Comparison of ENCODE assay signal across 10 mouse cellular contexts in genomic region chr14:55024236-55024635, GRCm38 (mm10). TPM values are rescaled to one million over a fixed set of nuclear protein-coding genes. Genes with fewer than 3 reads are reported as not detected.
A peak's percentile ranks its signal among the peaks of the same experiment; 100 is the strongest.
DNase-seq lines count a peak whose midpoint lies in the region; ATAC-seq lines count a peak whose summit lies in the region.
"Had no signal": no experiment of that assay in that cellular context is flagged by ENCODE, and none has a peak within 500 bp of the region (broad histone marks: within the 10 kb centered on the region; RNA-seq: fewer than 3 reads in every experiment).

No protein-coding gene starts in this region.

- no peaks in the 10 kb centered on the region for H3K9me3 ChIP-seq in midbrain, embryonic 11.5 days (ENCODE audit: control insufficient read depth, low read length)
- H3K9me3 ChIP-seq in midbrain, embryonic 13.5 days: no peaks in the 10 kb centered on the region
- H3K9me3 ChIP-seq in heart, embryonic 11.5 days (replicated peaks; ENCODE audit: control insufficient read depth, low read length): no peaks in the 10 kb centered on the region

- no peaks in the 10 kb centered on the region for H3K27me3 ChIP-seq in midbrain, embryonic 11.5 days (ENCODE audit: control insufficient read depth, insufficient read depth, low read length)
- H3K27me3 ChIP-seq in midbrain, embryonic 13.5 days: peaks cover 5% of the 10 kb centered on the region; the same call in 1 of the 2 replicates
- no peaks in the 10 kb centered on the region for H3K27me3 ChIP-seq in heart, embryonic 11.5 days (ENCODE audit: control insufficient read depth, insufficient read depth, low read length)

- peaks cover 6% of the 10 kb centered on the region for H3K36me3 ChIP-seq in midbrain, embryonic 11.5 days (ENCODE audit: control insufficient read depth, insufficient read depth, low read length)
- peaks cover 38% of the 10 kb centered on the region for H3K36me3 ChIP-seq in midbrain, embryonic 13.5 days
- H3K36me3 ChIP-seq in heart, embryonic 11.5 days (ENCODE audit: control insufficient read depth, insufficient read depth, low read length): peaks cover 14% of the 10 kb centered on the region

- H3K27ac ChIP-seq in midbrain, embryonic 11.5 days (ENCODE audit: low read depth, low read length): no peak overlapping the region
- H3K27ac ChIP-seq in midbrain, embryonic 13.5 days: no peak overlapping the region
- H3K27ac ChIP-seq in heart, embryonic 11.5 days (ENCODE audit: low read depth, low read length): no peak overlapping the region

- intact Hi-C loops in left cerebral cortex, postnatal 4 days (cut with DNase I): loop anchor here (2.0 kb wide), 1 partner anchor 77 kb away; no protein-coding TSS in a partner anchor

- no peak overlapping the region for H3K4me3 ChIP-seq in midbrain, embryonic 11.5 days (ENCODE audit: low read depth, low read length)
- no peak overlapping the region for H3K4me3 ChIP-seq in midbrain, embryonic 13.5 days (replicated peaks)
- no peak overlapping the region for H3K4me3 ChIP-seq in heart, embryonic 11.5 days (ENCODE audit: low read depth, low read length)

- H3K4me2 ChIP-seq in midbrain, embryonic 11.5 days: no peak overlapping the region
- no peak overlapping the region for H3K4me2 ChIP-seq in midbrain, embryonic 13.5 days (replicated peaks)
- H3K4me2 ChIP-seq in heart, embryonic 11.5 days: no peak overlapping the region

- ATAC-seq in midbrain, embryonic 11.5 days (ENCODE audit: low FRiP score): no peak
- no peak for ATAC-seq in midbrain, embryonic 13.5 days
- peak; percentile 48 to 59; a peak in 3 of 4 replicates for ATAC-seq in hematopoietic stem cell, adult 5-6 weeks (replicated peaks in 1 of 2; ENCODE audit: insufficient read depth in 1 of 2, low FRiP score in 2 of 2, low TSS enrichment in 1 of 2, low read depth in 1 of 2, poor library complexity in 2 of 2, severe bottlenecking in 2 of 2)
- ATAC-seq in heart, embryonic 11.5 days (replicated peaks; ENCODE audit: insufficient number of reproducible peaks, low FRiP score, low TSS enrichment): no peak

- peak; percentile 92 for DNase-seq in midbrain, embryonic 11.5 days (ENCODE audit: low spot score, missing footprints)
- DNase-seq in R1 (ENCODE audit: low read depth, low spot score): peak; percentile 81
- peak; percentile 76 for DNase-seq in cerebellum, adult 9-11 months
- peak; percentile 75 for DNase-seq in left cerebral cortex, postnatal 4 days
- DNase-seq in retina, adult 2 months (ENCODE audit: low read depth, low spot score): peak; percentile 48

- WGBS in midbrain, embryonic 11.5 days: 61% methylated on average over 7 of the region's 7 CpGs
- WGBS in midbrain, embryonic 13.5 days: 59% methylated on average over 7 of the region's 7 CpGs
- 66% methylated on average over 7 of the region's 7 CpGs for WGBS in heart, embryonic 11.5 days (ENCODE audit: insufficient replicate concordance)

- H3K9ac ChIP-seq in midbrain, embryonic 11.5 days (ENCODE audit: low read length): no peak overlapping the region
- no peak overlapping the region for H3K9ac ChIP-seq in midbrain, embryonic 13.5 days (replicated peaks)
- H3K9ac ChIP-seq in heart, embryonic 11.5 days (ENCODE audit: low read depth, low read length): no peak overlapping the region

- peaks cover 22% of the 10 kb centered on the region for H3K4me1 ChIP-seq in midbrain, embryonic 11.5 days (ENCODE audit: control insufficient read depth, insufficient read depth, low read length)
- H3K4me1 ChIP-seq in midbrain, embryonic 13.5 days (replicated peaks): peaks cover 31% of the 10 kb centered on the region
- peaks cover 7% of the 10 kb centered on the region for H3K4me1 ChIP-seq in heart, embryonic 11.5 days (ENCODE audit: control insufficient read depth, insufficient read depth, low read length)

RNA-seq across cellular contexts. Expression of gene Ngdn, which starts 9.0 kb away (rescaled TPM):
- 85.0 and 85.9 TPM in 2 replicates for polyA plus RNA-seq in midbrain, embryonic 11.5 days (2014; fragmentation: Nextera tagmentation; extraction: Ambion mirVana)
- 60.4 and 62.7 TPM in 2 replicates for polyA plus RNA-seq in midbrain, embryonic 13.5 days (2015; fragmentation: Nextera tagmentation; extraction: Ambion mirVana)
- total RNA-seq in hematopoietic stem cell, adult 5-6 weeks (2017): 58.0 and 66.5 TPM in 2 replicates
- 10 to 100 TPM; 26.3 to 29.0 TPM for total RNA-seq in left cerebral cortex, postnatal 4 days (2021)
- 60.3 and 62.1 TPM in 2 replicates for polyA plus RNA-seq in heart, embryonic 11.5 days (2014; fragmentation: Nextera tagmentation; extraction: Ambion mirVana)

RNA-seq across cellular contexts. Expression of gene Myh7, which starts 29.8 kb away (rescaled TPM):
- polyA plus RNA-seq in midbrain, embryonic 11.5 days (2014; fragmentation: Nextera tagmentation; extraction: Ambion mirVana): 0.52 and 1.1 TPM in 2 replicates
- 4.6 and 5.3 TPM in 2 replicates for polyA plus RNA-seq in midbrain, embryonic 13.5 days (2015; fragmentation: Nextera tagmentation; extraction: Ambion mirVana)
- not detected in 2 replicates for total RNA-seq in hematopoietic stem cell, adult 5-6 weeks (2017)
- 1 to 10 TPM; 3.9 to 5.5 TPM for total RNA-seq in left cerebral cortex, postnatal 4 days (2021)
- 3,446 and 4,122 TPM in 2 replicates for polyA plus RNA-seq in heart, embryonic 11.5 days (2014; fragmentation: Nextera tagmentation; extraction: Ambion mirVana)

RNA-seq across cellular contexts. Expression of gene Gm17428, which starts 47.5 kb away (rescaled TPM):
- not detected in 2 replicates for polyA plus RNA-seq in midbrain, embryonic 11.5 days (2014; fragmentation: Nextera tagmentation; extraction: Ambion mirVana)
- not detected in 2 replicates for polyA plus RNA-seq in midbrain, embryonic 13.5 days (2015; fragmentation: Nextera tagmentation; extraction: Ambion mirVana)
- not detected in 2 replicates for total RNA-seq in hematopoietic stem cell, adult 5-6 weeks (2017)
- not detected for total RNA-seq in left cerebral cortex, postnatal 4 days (2021)
- polyA plus RNA-seq in heart, embryonic 11.5 days (2014; fragmentation: Nextera tagmentation; extraction: Ambion mirVana): not detected in 2 replicates
- total RNA-seq: heart, adult 18-20 months had no signal
- polyA plus RNA-seq: neural tube, embryonic 14.5 days had no signal

RNA-seq across cellular contexts. Expression of gene Myh6, which starts 57.5 kb away (rescaled TPM):
- 0.51 TPM in 1 of 2 replicates, not detected in the other for polyA plus RNA-seq in midbrain, embryonic 11.5 days (2014; fragmentation: Nextera tagmentation; extraction: Ambion mirVana)
- polyA plus RNA-seq in midbrain, embryonic 13.5 days (2015; fragmentation: Nextera tagmentation; extraction: Ambion mirVana): 0.75 and 1.3 TPM in 2 replicates
- total RNA-seq in hematopoietic stem cell, adult 5-6 weeks (2017): not detected in 2 replicates
- total RNA-seq in left cerebral cortex, postnatal 4 days (2021): 1 to 10 TPM; 2.7 TPM
- 2,306 and 2,903 TPM in 2 replicates for polyA plus RNA-seq in heart, embryonic 11.5 days (2014; fragmentation: Nextera tagmentation; extraction: Ambion mirVana)

Comparison
In these comparisons a context has a peak if more than half of its experiments do, and no peak if none do; other contexts are left out.
1. ATAC-seq: peak in hematopoietic stem cell, adult 5-6 weeks (2 of 2); none in midbrain, embryonic 11.5 days (single experiment), midbrain, embryonic 13.5 days (single experiment) and heart, embryonic 11.5 days (single experiment).
2. RNA of gene Myh7, which starts 29.8 kb away (polyA plus RNA-seq): 3,446 to 4,122 TPM in heart, embryonic 11.5 days; 4.6 to 5.3 TPM in midbrain, embryonic 13.5 days and 0.52 to 1.1 TPM in midbrain, embryonic 11.5 days; every median in the first group is over 100 times any median in the second.
3. Peak in every context shown above with its lines, with median percentiles within 50 percentile points of each other: DNase-seq.